Mouse (Mus musculus): Measurements from ENCODE around the gene Tsc22d1. TPM values are rescaled to one million over a fixed set of nuclear protein-coding genes. Genes with fewer than 3 reads are reported as not detected.

The Tsc22d1 gene
- polyA plus RNA-seq (2017; shearing (Covaris generic)), result 22.1 TPM

GRCm38 (mm10) chr14:76414862-76415780 is at the start of gene Tsc22d1:
Tsc22d1 (plus strand) TSS chr14:76414961.

GRCm38 (mm10) chr14:76556852-76557208 is 142.1 kb downstream of the Tsc22d1 start, which contains the start of gene Serp2:
Serp2 (minus strand) TSS chr14:76556889.

Other genes starting within 250 kb of the Tsc22d1 start
- gene Serp2, start 141.9 kb downstream of the Tsc22d1 start, polyA plus RNA-seq (2017; shearing (Covaris generic)), result 6.8 TPM